Mouse (Mus musculus) thymus, postnatal 36 days (tissue): ENCODE results near the gene Stap1.

Experiments used
- DNase-seq, 2 experiments: peaks; one replicate each; pipeline ENCODE4 v3.0.0; 2022; ENCODE audit warnings: mixed read lengths in 2 of 2

Gene Stap1

GRCm38 (mm10) chr5:86071538-86071937 is at the start of gene Stap1:
Gene Stap1, plus strand, starts transcription at chr5:86071746.
- DNase-seq: peak; percentile 45 to 56

DNA sequence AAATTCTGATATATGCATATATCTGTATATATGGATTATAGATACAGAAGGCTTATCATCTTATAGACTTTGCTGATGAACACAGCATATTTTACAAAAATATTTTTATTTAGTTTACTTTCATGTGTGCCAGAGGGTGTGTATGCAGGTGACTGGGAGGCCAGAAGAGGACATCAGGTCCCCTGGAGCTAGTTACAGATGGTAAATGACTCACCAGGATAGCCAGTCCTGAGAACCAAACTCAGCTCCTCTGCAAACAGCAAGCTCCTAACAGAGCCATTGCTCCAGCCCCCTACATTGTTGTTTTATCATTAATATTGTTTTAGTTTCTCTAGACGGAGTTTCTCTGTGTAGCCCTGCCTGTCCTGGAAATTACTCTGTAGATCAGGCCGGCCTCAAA is 41.7 kb upstream of the Stap1 start:
- no peak for DNase-seq

DNA sequence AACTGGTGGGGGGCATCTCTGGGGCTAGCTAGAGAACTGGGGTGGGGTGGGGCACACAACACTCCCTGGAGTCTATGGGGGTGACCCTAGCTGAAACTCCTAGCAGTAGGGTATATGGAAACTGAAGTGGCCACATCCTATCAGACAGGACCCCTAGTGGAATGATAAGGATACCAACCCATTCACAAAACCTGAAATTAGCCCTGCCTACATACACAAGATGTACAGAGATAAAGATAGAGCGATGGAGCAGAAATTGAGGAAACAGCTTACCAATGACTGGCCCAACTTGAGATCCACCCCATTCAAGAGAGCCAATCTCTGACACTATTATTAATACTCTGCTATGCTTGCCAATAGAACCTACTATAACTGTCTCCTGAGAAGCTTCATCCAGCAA is 8.0 kb upstream of the Stap1 start:
- no peak for DNase-seq

- DNase-seq: peak; percentile 98 to 99
Measured at GRCm38 (mm10) chr5:86065101-86065875, 6.3 kb upstream of the Stap1 start, which contains the start of gene Cenpc1. Gene Cenpc1, minus strand, starts transcription at chr5:86065583.

DNA sequence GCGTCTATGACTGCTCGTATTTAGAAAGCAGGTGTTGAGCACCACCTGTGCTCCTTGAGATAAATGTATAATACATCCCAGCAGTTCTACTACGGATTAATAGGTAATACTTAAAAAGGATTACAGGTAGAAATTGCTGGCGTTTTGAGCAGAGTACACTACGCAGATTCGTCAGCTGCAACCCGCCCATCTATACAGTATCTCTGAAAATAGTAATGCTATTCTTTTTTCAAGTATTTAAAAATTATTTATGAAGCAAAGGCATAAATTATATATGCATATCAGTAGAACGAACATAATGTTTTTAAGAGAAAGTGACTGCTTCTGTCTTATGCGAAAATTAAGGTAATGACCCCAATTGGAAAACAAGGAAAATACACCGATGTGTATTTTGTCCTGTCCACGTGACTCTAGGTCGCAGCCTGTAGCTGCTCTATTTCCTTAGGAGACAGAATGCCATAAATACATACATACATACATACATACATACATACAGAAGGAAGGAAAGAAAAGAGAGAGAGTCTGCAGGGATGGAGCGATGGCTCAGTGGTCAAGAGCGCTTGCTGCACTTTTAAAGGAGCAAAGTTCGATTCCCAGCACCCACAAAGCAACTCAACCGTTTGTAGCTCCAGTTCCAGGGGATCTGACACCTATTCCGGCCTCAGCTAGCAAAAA is 5.5 kb upstream of the Stap1 start:
- no peak for DNase-seq

DNA sequence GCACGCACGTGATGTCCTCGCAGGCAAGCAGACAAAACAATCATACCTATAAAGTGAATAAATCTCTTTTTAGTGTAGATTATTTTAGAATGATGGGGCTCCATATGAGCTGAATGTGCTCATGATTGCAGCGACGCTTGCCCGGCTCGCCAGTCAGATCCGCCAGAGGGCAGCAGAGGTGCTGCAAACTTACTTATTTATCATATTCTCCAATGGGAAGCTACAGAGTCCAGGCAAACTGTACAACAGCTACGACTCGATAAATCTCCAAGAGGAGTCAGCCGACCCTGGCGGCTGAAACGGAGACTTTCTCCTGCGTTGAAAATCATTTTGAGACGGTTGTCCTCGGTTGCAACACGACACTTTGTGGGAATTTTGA is 5.0 kb upstream of the Stap1 start:
- peak; percentile 87 to 92 for DNase-seq

DNA sequence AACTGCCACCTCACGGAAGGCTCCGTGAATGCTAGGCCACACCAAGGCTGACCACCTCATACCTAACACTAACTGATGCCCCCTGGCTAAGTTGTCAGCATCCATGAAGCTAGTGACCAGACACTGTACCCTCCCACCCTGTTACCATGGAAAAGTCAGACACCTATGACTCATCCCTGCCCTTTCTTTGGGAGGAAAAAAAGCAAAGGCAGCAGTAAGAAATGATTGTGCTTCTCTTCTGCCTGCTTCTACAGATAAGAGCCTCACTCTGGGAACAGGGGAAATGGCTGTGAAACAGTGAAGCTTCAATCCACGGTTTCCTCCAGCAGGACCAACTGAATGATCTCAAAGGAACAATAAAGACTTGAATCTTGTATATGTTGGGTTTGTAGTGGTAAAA is 3.1 kb upstream of the Stap1 start:
- no peak for DNase-seq

DNA sequence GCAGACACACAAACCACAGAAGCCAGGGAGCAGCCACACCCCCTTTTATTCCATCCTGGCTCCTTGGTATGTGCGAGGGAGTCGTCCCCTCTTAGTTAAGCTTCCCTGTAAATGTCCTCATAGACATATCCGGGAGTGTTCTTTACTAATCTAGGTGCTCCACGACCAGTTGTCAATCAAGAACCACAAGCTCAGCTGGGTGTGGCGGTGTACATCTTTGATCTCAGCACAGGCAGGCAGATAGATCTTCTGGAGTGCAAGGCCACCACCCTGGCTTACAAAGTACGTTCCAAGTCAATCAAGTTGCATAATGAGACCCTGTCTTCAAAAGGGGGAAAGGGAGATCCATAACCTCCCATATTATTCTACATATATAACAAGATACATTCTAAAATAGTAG is 2.4 kb upstream of the Stap1 start:
- peak in 1 of 2 experiments; percentile 14 for DNase-seq

DNA sequence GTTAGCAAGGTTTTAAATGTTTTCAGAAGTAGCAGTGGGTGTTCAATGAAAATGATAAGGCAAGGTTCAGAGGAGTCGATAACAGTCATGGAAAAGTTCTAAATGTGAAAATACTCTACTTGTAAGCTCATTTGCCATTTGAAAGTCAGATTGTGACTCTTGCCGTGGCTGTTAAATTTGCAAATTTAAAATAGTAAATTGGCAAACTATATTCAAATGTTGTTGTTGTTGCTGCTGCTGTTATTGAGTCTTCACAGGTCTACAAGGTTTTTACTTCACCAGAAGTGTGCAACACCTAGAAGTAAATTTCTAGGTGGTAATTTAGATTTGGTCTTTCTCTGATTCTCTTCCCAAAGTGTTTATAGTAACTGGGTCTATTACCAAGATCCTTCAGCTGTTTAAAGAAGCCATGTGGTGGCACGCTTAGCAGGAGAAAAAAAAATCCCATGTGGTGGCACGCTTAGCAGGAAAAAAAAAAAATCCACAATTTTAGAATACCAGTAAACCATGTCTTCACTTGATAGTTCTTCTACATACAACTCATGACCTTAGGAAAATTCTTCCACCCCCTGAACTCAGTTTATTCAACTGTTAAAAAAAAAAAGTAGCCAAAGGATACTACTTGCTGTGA is 1.3 kb downstream of the Stap1 start:
- no peak for DNase-seq

DNA sequence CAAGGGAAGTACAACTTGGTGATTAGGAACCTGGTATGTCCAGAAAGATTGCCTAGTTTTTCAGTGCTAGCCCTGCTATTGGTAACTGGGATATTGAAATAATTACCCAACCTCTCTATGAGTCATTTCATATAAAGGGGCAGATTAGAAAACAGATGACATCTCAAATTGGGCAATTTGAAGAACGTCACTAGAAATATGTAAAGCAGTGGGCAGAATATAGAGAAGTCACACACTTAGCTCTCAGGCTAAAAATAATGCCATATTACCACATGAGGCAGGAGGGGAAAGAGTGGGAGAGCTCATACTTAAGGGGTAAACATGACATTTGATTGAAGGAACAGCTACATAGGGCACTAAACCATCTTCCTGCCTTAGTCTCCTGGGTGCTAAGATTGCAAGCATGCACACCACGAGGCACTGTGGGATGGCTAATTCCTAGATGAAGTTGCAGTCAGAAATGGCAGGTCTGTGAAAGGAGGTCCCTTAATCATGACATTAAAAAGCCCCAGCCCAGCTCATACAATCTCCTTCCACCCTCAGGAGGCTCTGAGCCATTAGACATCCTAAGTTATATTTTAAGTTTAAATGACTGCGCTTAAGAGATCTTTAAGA is 7.3 kb downstream of the Stap1 start:
- no peak for DNase-seq

DNA sequence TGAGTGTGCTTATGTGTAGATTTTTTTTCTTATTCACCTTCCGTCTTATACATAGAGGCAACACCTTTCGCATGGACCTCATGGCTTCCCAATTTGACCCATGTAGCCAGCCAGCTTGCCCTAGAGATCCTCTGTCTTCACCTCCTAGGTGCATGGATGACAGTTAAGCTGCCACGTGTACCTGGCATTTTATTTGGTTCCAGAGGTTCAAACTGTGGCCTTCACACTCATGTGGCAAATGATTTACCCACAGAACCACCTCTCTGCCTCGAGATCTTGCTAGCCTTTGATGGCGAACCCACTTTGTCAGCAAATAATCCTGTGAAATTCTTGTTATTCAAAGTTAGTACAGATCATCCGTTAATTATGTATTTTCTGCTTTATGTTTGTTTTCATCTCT is 12.4 kb downstream of the Stap1 start:
- DNase-seq: no peak

- no peak for DNase-seq
Measured at GRCm38 (mm10) chr5:86084979-86085378, 13.4 kb downstream of the Stap1 start.

DNA sequence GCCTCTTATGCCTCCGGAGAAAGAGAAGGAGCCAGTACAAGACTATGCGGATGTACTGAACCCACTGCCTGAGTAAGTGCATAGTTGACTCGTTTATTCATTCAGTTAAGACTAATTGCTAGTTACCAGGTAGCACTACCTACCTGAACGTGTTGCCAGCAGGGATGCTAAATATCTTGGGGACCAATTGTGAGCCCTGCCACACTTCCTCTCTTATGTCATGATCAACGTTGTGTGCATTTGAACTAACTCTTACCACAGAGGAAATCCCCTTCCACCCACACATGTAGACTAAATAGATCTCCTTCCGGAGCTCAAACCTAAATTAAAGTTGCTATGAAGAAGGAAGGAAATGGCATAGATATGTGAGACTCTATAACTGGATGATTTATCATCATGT is 15.2 kb downstream of the Stap1 start:
- DNase-seq: peak; percentile 24

- DNase-seq: no peak
Measured at GRCm38 (mm10) chr5:86094754-86095153, 23.2 kb downstream of the Stap1 start.

DNA sequence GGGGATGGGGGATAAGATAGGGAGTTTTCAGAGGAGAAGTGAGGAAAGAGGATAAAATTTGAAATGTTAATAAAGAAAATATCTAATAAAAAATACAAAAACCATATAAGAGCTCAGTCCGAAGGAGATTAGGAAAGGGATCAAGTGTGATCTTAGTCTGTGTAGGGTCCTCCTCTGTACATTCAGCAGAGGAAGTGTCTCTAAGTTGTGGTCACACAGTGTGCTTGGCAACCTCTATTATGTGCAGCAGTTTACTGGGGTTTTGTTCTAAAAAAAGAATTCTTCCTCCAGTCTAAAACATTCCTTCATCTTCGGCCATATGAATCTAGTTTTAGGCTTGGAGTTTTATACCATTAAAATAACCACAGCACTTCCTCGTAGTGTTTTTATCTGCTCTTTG is 27.4 kb downstream of the Stap1 start:
- DNase-seq: no peak

- no peak for DNase-seq
Measured at GRCm38 (mm10) chr5:86100621-86101020, 29.1 kb downstream of the Stap1 start.

GRCm38 (mm10) chr5:86102176-86102575 is 30.6 kb downstream of the Stap1 start:
- no peak for DNase-seq

- no peak for DNase-seq
Measured at GRCm38 (mm10) chr5:86106610-86107009, 35.1 kb downstream of the Stap1 start.

DNA sequence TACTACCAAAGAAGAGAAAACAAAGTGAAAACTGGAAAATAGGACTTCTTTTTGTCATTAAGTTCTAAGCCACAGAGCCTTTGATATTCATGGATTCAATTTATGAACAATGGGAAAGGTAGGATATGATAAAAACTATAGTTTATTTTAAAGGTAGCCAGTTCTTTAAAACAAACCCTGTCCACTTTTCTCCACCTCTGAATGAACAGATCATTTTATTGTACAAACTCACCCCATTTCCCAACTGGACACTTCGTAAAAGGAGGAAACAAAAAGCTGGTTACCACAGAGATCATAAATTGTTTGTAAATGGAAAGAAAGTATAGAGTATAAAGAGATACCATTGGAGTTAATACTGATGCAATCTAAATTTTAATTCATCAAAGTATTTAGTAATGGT is 39.5 kb downstream of the Stap1 start:
- DNase-seq: no peak

DNA sequence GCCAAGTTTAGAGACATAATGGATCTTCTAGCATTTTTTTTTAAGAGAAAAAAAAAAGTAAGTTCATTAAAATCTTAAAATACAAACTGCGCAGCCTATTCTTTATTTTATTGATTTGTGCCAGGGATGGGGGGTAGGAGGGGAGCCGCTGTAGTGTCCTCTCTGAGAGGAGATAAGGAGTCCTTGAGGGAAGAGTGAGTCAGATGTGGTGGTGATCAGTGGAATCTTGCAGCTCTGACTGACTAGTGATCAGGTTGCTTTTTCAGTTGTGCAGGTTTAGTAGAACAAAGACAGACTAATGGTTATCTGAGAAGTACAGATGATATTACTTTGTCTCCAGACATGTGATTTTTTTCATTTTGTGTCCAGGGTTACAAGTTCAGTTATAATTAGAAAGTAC is 41.5 kb downstream of the Stap1 start:
- no peak for DNase-seq

- no peak for DNase-seq
Measured at GRCm38 (mm10) chr5:86113997-86114396, 42.5 kb downstream of the Stap1 start.

GRCm38 (mm10) chr5:86118457-86119094 is 47.0 kb downstream of the Stap1 start:
- no peak for DNase-seq

DNA sequence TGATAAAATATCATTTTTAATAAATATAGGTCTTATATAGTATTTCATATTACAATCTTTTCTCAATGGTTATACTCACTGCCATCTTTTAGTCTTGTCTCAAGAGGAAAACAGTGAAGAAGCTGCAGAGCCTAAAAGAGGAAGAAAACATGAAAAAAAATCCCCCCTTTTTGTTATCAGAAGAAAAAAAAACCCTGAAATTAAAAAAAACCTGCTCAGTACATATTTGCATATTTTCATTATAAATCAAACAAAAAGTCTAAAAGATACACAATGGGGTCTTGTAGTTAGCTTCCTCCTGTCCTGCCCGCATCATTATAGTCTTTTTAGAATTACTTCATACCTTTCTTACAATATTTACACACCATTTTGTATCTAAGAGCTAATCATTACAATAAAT is 57.2 kb downstream of the Stap1 start:
- no peak for DNase-seq
